Mouse (Mus musculus) intestine, embryonic 14.5 days (tissue): ENCODE data around the gene Prx. TPM values are rescaled to one million over a fixed set of nuclear protein-coding genes. Genes with fewer than 3 reads are reported as not detected.
A peak's percentile ranks its signal among the peaks of the same experiment; 100 is the strongest.

Experiments
- ATAC-seq: fragments of 200-750 bp; cut with Nextera tagmentation; replicated peaks from 2 replicates; pipeline ENCODE4 v1.8.0; 2017; ENCODE audit warnings: low read depth, moderate number of reproducible peaks, moderate TSS enrichment, moderate library complexity; ENCODE audit not compliant: low FRiP score, low TSS enrichment
- DNase-seq: peaks from one replicate; pipeline ENCODE4 v3.0.0-alpha.2; 2018; ENCODE audit warnings: low spot score
- H3K27ac ChIP-seq: fragments of 300-500 bp; sonication (generic); 2 replicates; pipeline ENCODE4 v1.5.1; 2014; ENCODE audit warnings: low read depth, mild to moderate bottlenecking, control low read depth
- H3K27me3 ChIP-seq: fragments of 300-500 bp; sonication (generic); replicated peaks from 2 replicates; pipeline ENCODE4 v1.6.1; 2014; ENCODE audit warnings: low read length, control low read depth; ENCODE audit not compliant: control insufficient read depth, insufficient read depth
- H3K36me3 ChIP-seq: fragments of 300-500 bp; sonication (generic); 2 replicates; pipeline ENCODE4 v1.6.1; 2014; ENCODE audit warnings: low read length, control low read depth; ENCODE audit not compliant: control insufficient read depth, insufficient read depth
- H3K4me1 ChIP-seq: fragments of 300-500 bp; sonication (generic); replicated peaks from 2 replicates; pipeline ENCODE4 v1.6.1; 2014; ENCODE audit warnings: low read length, control low read depth, mixed read lengths; ENCODE audit not compliant: control insufficient read depth, insufficient read depth
- H3K4me2 ChIP-seq: fragments of 300-500 bp; sonication (generic); 2 replicates; pipeline ENCODE4 v1.6.1; 2014; ENCODE audit warnings: low read length
- H3K4me3 ChIP-seq: fragments of 300-500 bp; sonication (generic); 2 replicates; pipeline ENCODE4 v1.5.1; 2014; ENCODE audit warnings: low read depth, low read length, control low read depth, mixed read lengths
- H3K9ac ChIP-seq: fragments of 300-500 bp; sonication (generic); 2 replicates; pipeline ENCODE4 v1.6.1; 2014; ENCODE audit warnings: mild to moderate bottlenecking, low read length
- H3K9me3 ChIP-seq: fragments of 300-500 bp; sonication (generic); 2 replicates; pipeline ENCODE4 v1.6.1; 2016; ENCODE audit warnings: low read length, control low read depth; ENCODE audit not compliant: control insufficient read depth
- WGBS: fragments of 180-500 bp; shearing (Covaris S2); extraction: QIAGEN DNeasy Blood & Tissue Kit; methylation state at CpG from one replicate; pipeline ENCODE4 v1.1.7; 2014; 5-methylcytosine and 5-hydroxymethylcytosine counted together
- polyA plus RNA-seq: library from polyadenylated mRNA; unstranded; fragments of >200 nt; fragmentation: Nextera tagmentation; extraction: Ambion mirVana; gene quantifications from 2 replicates; pipeline ENCODE4 v1.2.1, GENCODE M21; 2014

The Prx gene
- polyA plus RNA-seq, 1 experiment from 2014 or later, result 1.6 TPM

DNA sequence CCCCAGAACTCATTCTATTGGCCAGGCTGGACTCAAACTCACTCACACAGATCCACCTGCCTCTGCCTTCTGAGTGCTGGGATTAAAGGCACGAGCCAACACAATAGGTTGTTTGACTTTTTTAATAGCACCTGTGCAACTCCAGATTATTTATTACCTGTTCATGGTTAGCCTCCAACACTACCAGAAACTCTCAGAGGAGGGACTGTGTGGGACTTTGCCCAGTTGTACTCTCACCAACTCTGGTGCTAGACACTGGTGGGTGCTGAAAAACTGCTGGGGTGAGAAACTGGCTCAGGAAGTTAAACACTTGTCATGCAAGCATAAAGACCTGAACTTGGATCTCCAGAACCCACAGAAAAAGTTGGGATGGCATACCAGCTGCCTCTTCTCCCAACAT, 19.4 kb upstream of the Prx start:
- ATAC-seq, result no peak
- no peaks in the 10 kb centered on the region for H3K27me3 ChIP-seq
- WGBS, result 53% methylated on average over 1 of the region's 1 CpGs
- H3K36me3 ChIP-seq, result peaks cover 22% of the 10 kb centered on the region
- no peak overlapping the region for H3K4me2 ChIP-seq
- no peak overlapping the region for H3K9ac ChIP-seq
- H3K9me3 ChIP-seq, result no peaks in the 10 kb centered on the region
- peaks cover 12% of the 10 kb centered on the region for H3K4me1 ChIP-seq
- no peak overlapping the region for H3K4me3 ChIP-seq
- DNase-seq, result no peak
- no peak overlapping the region for H3K27ac ChIP-seq

DNA sequence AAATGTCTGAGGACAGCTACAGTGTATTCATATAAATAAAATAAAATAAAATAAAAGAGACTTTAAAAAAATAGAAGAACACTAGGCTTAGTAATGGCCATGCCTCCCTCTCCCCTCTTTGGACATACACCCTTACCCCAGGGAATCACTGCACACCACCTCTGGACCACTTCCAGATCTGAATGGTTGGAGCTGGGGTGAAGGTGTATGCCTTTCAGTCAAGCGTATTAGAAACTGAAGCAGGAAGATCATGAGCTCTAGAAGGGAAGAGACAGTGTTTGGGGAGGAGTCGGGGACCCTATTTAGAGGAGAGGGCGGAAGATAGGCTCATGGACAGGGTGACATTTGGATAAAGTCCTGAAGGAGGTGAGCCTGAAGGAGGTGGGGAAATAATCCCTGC, 18.6 kb upstream of the Prx start:
- H3K9ac ChIP-seq, result no peak overlapping the region
- H3K4me3 ChIP-seq, result peak overlapping the region; percentile 27; the same call in 1 of the 2 replicates
- H3K36me3 ChIP-seq, result peaks cover 22% of the 10 kb centered on the region
- DNase-seq (no peak), ATAC-seq (no peak)
- H3K27me3 ChIP-seq, result no peaks in the 10 kb centered on the region
- 71% methylated on average over 3 of the region's 3 CpGs for WGBS
- H3K4me1 ChIP-seq, result peaks cover 5% of the 10 kb centered on the region
- peak overlapping the region; percentile 54 for H3K27ac ChIP-seq
- H3K4me2 ChIP-seq, result peak overlapping the region; percentile 56
- no peaks in the 10 kb centered on the region for H3K9me3 ChIP-seq

DNA sequence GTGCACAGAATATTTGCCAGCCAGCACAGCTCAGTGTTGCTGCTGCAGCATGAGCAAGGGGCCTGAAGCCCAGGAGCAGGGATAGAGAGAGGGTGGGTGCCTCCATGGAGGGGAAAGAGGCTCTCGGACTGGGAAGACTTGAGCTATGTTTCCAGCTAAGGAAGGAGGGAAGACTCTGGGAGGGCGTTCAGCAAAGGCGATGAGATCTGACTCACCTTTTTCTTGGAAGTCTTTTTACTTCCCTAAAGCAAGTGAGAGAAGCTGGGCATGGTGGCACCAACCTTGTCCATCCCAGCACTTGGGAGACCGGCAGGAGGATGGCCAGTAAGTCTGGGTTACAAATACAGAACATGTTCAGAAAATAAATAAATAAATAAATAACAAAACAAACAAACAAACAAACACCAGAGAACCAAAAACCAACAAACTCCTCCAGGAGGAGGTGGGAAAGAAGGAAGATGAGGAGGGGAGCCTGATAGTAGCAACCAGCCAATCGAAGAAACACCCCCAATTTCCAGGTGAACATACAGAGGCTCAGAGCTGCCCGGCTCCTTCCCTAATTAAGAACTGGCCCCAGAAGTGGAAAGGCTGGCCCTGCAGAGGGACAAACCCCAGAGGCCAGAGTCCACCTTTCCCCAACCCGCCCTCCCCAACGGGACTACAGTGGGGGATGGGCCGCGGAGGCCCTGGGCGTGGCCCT, 18.0 kb upstream of the Prx start:
- Histone ChIP-seq H3K9me3 (no peaks in the 10 kb centered on the region), H3K27ac (peak overlapping the region; percentile 54), H3K27me3 (no peaks in the 10 kb centered on the region), H3K9ac (peak overlapping the region; percentile 0), H3K4me2 (peak overlapping the region; percentile 56), H3K4me3 (peak overlapping the region; percentile 27), H3K36me3 (peaks cover 18% of the 10 kb centered on the region), H3K4me1 (peaks cover 5% of the 10 kb centered on the region)
- DNase-seq (no peak), ATAC-seq (0 out of 2 replicates have a peak, but pooled peaks have one; percentile 9)
- WGBS, result 7% methylated on average over 9 of the region's 11 CpGs

DNA sequence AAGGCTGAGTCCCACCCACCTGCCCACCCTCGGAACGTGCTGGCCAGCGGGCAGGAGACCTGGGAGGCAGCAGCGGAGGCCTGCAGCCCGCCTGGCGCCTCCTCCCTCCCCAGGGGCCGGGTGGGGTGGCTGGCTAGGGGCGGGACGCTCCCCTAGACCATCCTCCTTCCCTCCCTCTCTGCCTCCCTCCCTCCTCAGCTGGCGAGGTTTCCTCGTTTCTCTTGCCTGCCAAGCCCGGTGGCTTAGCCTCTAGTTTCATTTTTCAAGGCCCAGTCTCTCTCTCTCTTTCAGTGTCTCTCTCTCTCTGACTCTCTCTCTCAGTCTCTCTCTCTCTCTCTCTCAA, 17.5 kb upstream of the Prx start:
- Histone ChIP-seq H3K4me1 (peaks cover 8% of the 10 kb centered on the region), H3K27ac (peak overlapping the region; percentile 54), H3K27me3 (no peaks in the 10 kb centered on the region), H3K36me3 (peaks cover 13% of the 10 kb centered on the region), H3K9ac (peak overlapping the region; percentile 0), H3K9me3 (no peaks in the 10 kb centered on the region), H3K4me3 (peak overlapping the region; percentile 27), H3K4me2 (peak overlapping the region; percentile 56)
- WGBS, result 0% methylated on average over 5 of the region's 12 CpGs
- peak; percentile 94 for DNase-seq
- peak; percentile 93 for ATAC-seq

- no peak overlapping the region for H3K9ac ChIP-seq
- no peaks in the 10 kb centered on the region for H3K27me3 ChIP-seq
- H3K9me3 ChIP-seq, result no peaks in the 10 kb centered on the region
- no peak overlapping the region for H3K4me3 ChIP-seq
- DNase-seq (no peak), ATAC-seq (no peak)
- H3K4me2 ChIP-seq, result no peak overlapping the region
- H3K27ac ChIP-seq, result no peak overlapping the region
- no peaks in the 10 kb centered on the region for H3K36me3 ChIP-seq
- WGBS, result 89% methylated on average over 4 of the region's 4 CpGs
- H3K4me1 ChIP-seq, result peaks cover 17% of the 10 kb centered on the region
These were observed 15.3 kb upstream of the Prx start for GRCm38 (mm10) chr7:27483860-27484259.

DNA sequence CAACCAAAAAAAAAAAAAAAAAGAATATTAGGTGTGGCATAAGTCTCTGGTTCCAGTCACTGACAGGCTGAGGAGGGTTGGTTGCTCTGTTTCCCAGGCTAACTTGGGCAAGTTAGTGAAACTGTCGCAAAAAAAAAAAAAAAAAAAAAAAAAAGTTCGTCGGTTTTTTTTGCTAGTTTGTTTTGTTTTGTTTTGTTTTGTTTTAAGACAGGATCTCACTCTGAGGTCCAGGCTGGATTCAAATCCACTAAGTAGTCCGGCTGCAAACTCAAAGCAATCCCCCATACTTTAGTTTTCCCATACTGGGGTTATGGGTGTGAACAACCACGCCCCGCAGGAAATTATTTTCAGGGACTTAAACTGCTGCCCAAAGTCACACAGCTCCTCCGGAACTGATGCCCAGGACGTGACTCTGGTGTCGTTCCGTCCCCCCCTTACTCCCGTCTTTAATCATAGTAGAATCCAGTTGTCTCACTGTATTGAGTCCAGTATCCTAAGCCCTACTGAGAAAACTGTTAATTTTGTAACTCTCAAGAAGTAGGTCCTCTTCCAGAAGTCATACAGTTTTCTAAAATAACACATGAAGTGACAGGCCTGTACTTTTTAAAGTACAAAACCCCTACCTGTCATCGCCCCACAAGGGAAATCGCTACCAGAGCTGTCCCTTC, 12.9 kb upstream of the Prx start:
- Histone ChIP-seq H3K4me3 (peak overlapping the region; percentile 65), H3K9ac (peak overlapping the region; percentile 45), H3K27ac (peak overlapping the region; percentile 93; the same call in 1 of the 2 replicates), H3K4me2 (peak overlapping the region; percentile 88), H3K36me3 (peaks cover 9% of the 10 kb centered on the region), H3K9me3 (no peaks in the 10 kb centered on the region), H3K4me1 (peaks cover 21% of the 10 kb centered on the region), H3K27me3 (no peaks in the 10 kb centered on the region)
- WGBS, result 2% methylated on average over 13 of the region's 13 CpGs
- ATAC-seq, result peak; percentile 1; the same call in 1 of the 2 replicates
- no peak for DNase-seq

- no peaks in the 10 kb centered on the region for H3K27me3 ChIP-seq
These were observed 12.1 kb upstream of the Prx start, which contains the start of gene Sertad1 for GRCm38 (mm10) chr7:27486770-27487697. Gene Sertad1 (plus strand): TSS chr7:27486910.

GRCm38 (mm10) chr7:27487740-27488268, 11.3 kb upstream of the Prx start:
- DNase-seq (no peak), ATAC-seq (no peak)
- 1% methylated on average over 13 of the region's 13 CpGs for WGBS
- Histone ChIP-seq H3K27ac (peak overlapping the region; percentile 93), H3K36me3 (peaks cover 9% of the 10 kb centered on the region), H3K4me1 (peaks cover 19% of the 10 kb centered on the region), H3K9me3 (no peaks in the 10 kb centered on the region), H3K9ac (peak overlapping the region; percentile 85), H3K27me3 (no peaks in the 10 kb centered on the region), H3K4me3 (peak overlapping the region; percentile 65), H3K4me2 (peak overlapping the region; percentile 88)

More at GRCm38 (mm10) chr7:27486770-27487697, 12.1 kb upstream of the Prx start, which contains the start of gene Sertad1:
- Histone ChIP-seq H3K27ac (peak within 1 kb of the TSS; percentile 93), H3K4me3 (peak within 1 kb of the TSS; percentile 65), H3K4me2 (peak within 1 kb of the TSS; percentile 88), H3K9me3 (no peaks in the 10 kb centered on the region), H3K4me1 (peaks cover 19% of the 10 kb centered on the region), H3K36me3 (peaks cover 9% of the 10 kb centered on the region), H3K9ac (peak within 1 kb of the TSS; percentile 85)
- DNase-seq (peak; percentile 98), ATAC-seq (peak; percentile 94)
- under 1% methylated on average over 67 of the region's 80 CpGs for WGBS
